Mouse (Mus musculus) neural tube, embryonic 12.5 days (tissue): ENCODE data around the gene St3gal3. TPM values are rescaled to one million over a fixed set of nuclear protein-coding genes. Genes with fewer than 3 reads are reported as not detected.

Source experiments
- ATAC-seq: fragments of 200-750 bp; cut with Nextera tagmentation; 2 replicates; pipeline ENCODE4 v1.8.0; 2017; ENCODE audit warnings: low read depth, mild to moderate bottlenecking, moderate TSS enrichment, moderate library complexity; ENCODE audit not compliant: low FRiP score
- H3K27ac ChIP-seq: fragments of 300-500 bp; sonication (generic); 2 replicates; pipeline ENCODE4 v1.5.1; 2016
- H3K27me3 ChIP-seq: fragments of 300-500 bp; sonication (generic); replicated peaks from 2 replicates; pipeline ENCODE4 v1.6.1; 2016; ENCODE audit warnings: mild to moderate bottlenecking
- H3K36me3 ChIP-seq: fragments of 300-500 bp; sonication (generic); 2 replicates; pipeline ENCODE4 v1.6.1; 2016; ENCODE audit warnings: mild to moderate bottlenecking
- H3K4me1 ChIP-seq: fragments of 300-500 bp; sonication (generic); 2 replicates; pipeline ENCODE4 v1.6.1; 2016
- H3K4me2 ChIP-seq: fragments of 300-500 bp; sonication (generic); replicated peaks from 2 replicates; pipeline ENCODE4 v1.6.1; 2016; ENCODE audit warnings: mild to moderate bottlenecking
- H3K4me3 ChIP-seq: fragments of 300-500 bp; sonication (generic); 2 replicates; pipeline ENCODE4 v1.5.1; 2016
- H3K9ac ChIP-seq: fragments of 300-500 bp; sonication (generic); 2 replicates; pipeline ENCODE4 v1.6.1; 2016; ENCODE audit warnings: mild to moderate bottlenecking
- H3K9me3 ChIP-seq: fragments of 300-500 bp; sonication (generic); 2 replicates; pipeline ENCODE4 v1.6.1; 2016; ENCODE audit warnings: mild to moderate bottlenecking
- WGBS: fragments of 180-500 bp; shearing (Covaris S2); methylation state at CpG from one replicate; pipeline ENCODE4 v1.1.7; 2016; 5-methylcytosine and 5-hydroxymethylcytosine counted together
- polyA plus RNA-seq: library from polyadenylated mRNA; unstranded; fragments of >200 nt; fragmentation: Nextera tagmentation; extraction: Ambion mirVana; gene quantifications from 2 replicates; pipeline ENCODE4 v1.2.1, GENCODE M21; 2016

Gene St3gal3
- polyA plus RNA-seq, 1 experiment from 2014 or later: 9.4 TPM

DNA sequence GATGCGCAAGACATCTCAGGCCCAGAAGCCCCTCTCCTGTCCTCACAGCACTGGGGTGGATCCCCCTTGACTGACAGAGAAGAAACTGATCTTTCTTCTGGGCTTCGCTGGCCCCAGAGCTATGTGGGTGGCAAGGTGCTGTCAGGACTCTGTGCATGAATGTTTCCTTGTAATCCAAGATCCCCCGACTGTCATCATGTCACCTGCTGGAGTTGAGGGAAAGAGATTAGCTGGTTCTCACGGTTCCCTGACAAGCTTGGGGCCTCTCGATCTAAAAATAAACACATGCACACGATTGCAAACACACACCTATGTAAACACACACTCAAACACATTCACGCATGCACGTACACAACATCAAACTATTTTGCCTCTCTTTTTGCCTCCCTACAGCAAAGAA lies 54.2 kb downstream of the St3gal3 start:
- H3K4me3 ChIP-seq: no peak overlapping the region
- no peaks in the 10 kb centered on the region for H3K36me3 ChIP-seq
- no peak for ATAC-seq
- no peaks in the 10 kb centered on the region for H3K9me3 ChIP-seq
- H3K9ac ChIP-seq: no peak overlapping the region
- no peak overlapping the region for H3K27ac ChIP-seq
- 76% methylated on average over 8 of the region's 8 CpGs for WGBS
- no peak overlapping the region for H3K4me2 ChIP-seq
- no peaks in the 10 kb centered on the region for H3K27me3 ChIP-seq
- H3K4me1 ChIP-seq: peaks cover 10% of the 10 kb centered on the region

DNA sequence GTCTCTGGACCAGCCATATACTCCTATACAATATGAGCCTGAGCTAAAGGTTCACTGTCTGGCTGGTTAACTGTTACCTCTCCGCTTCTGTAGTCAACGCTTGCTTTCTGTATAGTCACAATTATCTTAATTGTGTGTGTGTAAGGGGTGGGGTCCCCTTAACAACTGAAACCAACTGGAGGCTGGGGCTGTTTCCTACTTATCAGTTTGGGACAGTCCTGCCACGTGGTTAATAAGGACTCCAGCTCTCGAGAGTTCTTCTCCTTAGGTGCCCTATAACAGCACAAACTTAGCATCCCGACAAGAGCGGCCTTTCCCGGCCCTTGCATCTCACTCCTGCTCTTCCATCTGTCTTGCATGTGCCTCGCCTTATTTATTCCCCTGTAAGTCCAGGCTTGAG lies 55.5 kb downstream of the St3gal3 start:
- no peak for ATAC-seq
- Histone ChIP-seq H3K9ac (no peak overlapping the region), H3K4me1 (peaks cover 10% of the 10 kb centered on the region), H3K4me2 (no peak overlapping the region), H3K9me3 (no peaks in the 10 kb centered on the region), H3K4me3 (no peak overlapping the region), H3K27ac (no peak overlapping the region), H3K27me3 (no peaks in the 10 kb centered on the region), H3K36me3 (no peaks in the 10 kb centered on the region)
- 79% methylated on average over 8 of the region's 8 CpGs for WGBS

DNA sequence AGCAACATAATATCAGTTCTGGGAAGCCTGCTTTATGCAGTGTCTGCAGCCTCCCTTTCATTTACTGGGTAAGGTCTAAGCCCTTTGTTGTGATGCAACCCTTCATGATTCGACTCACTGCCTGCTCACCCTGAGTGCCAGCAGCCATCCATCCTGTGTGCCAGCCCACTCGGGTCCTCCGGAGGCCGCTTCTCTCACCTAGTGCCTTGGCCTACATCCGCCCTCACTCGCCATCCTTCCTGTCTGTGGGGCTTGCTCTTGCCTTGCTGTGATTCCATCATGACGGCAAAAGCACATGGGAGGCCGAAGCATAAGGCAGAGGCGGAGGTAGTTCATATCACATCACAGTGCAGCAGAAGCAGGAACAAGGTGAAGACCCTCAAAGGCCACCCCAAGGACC lies 56.1 kb downstream of the St3gal3 start:
- H3K9ac ChIP-seq: no peak overlapping the region
- no peak for ATAC-seq
- peaks cover 10% of the 10 kb centered on the region for H3K4me1 ChIP-seq
- H3K27ac ChIP-seq: no peak overlapping the region
- H3K36me3 ChIP-seq: no peaks in the 10 kb centered on the region
- no peak overlapping the region for H3K4me2 ChIP-seq
- 89% methylated on average over 9 of the region's 9 CpGs for WGBS
- H3K9me3 ChIP-seq: no peaks in the 10 kb centered on the region
- H3K27me3 ChIP-seq: no peaks in the 10 kb centered on the region
- H3K4me3 ChIP-seq: no peak overlapping the region

DNA sequence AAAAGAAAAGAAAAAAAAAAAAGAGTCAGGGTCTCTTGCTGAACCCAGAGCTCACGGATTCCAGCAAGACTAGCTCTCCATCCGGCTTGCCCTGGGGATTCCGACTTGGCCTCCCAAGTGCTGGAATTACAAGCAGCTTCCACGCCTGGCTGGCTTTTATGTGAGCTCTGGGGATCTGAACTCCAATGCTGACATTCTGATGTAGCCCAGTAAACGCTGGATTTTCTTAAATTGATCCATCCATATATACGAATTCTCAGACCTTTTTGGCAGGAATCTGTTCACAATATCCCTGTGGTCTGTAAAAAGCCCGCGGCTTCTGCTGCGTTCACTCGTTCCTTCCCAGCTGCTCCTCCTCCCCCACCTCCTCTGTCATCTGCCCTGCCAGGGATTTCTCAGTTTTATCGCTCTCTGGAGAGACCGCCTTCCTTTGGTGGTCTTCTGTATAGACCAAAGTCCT lies 57.4 kb downstream of the St3gal3 start:
- Histone ChIP-seq H3K27me3 (no peaks in the 10 kb centered on the region), H3K4me1 (peaks cover 7% of the 10 kb centered on the region), H3K27ac (no peak overlapping the region; the same call in 1 of the 2 replicates), H3K36me3 (no peaks in the 10 kb centered on the region), H3K9ac (no peak overlapping the region), H3K4me2 (no peak overlapping the region), H3K9me3 (no peaks in the 10 kb centered on the region), H3K4me3 (no peak overlapping the region)
- no peak for ATAC-seq
- 34% methylated on average over 12 of the region's 12 CpGs for WGBS

DNA sequence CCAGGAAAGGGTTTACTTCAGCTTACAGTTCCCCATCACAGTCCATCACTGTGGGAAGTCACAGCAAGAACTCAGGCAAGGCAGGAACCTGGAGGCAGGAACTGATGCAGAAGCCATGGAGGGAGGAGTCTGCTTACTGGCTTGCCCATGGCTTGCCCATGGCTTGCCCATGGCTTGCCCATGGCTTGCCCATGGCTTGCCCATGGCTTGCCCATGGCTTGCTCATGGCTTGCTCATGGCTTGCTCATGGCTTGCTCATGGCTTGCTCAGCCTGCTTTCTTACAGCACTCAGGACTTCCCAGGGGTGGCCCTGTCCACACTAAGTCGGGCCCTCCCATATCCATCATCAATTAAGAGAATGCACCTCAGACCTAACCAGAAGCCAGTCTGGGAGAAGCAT lies 58.1 kb downstream of the St3gal3 start:
- no peak overlapping the region for H3K9ac ChIP-seq
- no peaks in the 10 kb centered on the region for H3K27me3 ChIP-seq
- H3K4me3 ChIP-seq: no peak overlapping the region
- no peaks in the 10 kb centered on the region for H3K36me3 ChIP-seq
- H3K4me2 ChIP-seq: no peak overlapping the region
- H3K9me3 ChIP-seq: no peaks in the 10 kb centered on the region
- H3K27ac ChIP-seq: no peak overlapping the region
- peaks cover 8% of the 10 kb centered on the region for H3K4me1 ChIP-seq
- no peak for ATAC-seq
- WGBS: 91% methylated on average over 1 of the region's 1 CpGs

DNA sequence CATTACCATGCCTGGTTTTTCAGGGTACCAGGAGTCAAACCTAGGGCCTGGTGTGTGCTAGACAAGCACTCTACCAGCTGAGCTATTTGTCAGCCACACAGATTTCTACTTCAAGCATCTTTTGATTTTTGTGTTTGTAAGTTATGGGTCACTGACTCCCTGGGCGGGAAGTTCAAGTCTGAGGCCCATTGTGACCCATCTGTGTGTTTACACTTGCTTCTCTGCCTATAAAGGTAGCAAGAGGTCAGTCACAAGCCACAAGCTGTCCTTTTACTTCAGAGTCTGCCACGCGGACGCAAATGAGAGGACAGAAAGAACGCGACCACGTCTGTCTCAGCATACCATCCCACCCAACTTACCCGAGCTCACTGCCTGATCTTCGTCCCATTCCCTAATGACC lies 59.4 kb downstream of the St3gal3 start:
- no peak for ATAC-seq
- Histone ChIP-seq H3K27ac (no peak overlapping the region), H3K36me3 (no peaks in the 10 kb centered on the region), H3K27me3 (no peaks in the 10 kb centered on the region), H3K9me3 (no peaks in the 10 kb centered on the region), H3K9ac (no peak overlapping the region), H3K4me2 (no peak overlapping the region), H3K4me1 (peaks cover 13% of the 10 kb centered on the region), H3K4me3 (no peak overlapping the region)
- WGBS: 70% methylated on average over 9 of the region's 9 CpGs

DNA sequence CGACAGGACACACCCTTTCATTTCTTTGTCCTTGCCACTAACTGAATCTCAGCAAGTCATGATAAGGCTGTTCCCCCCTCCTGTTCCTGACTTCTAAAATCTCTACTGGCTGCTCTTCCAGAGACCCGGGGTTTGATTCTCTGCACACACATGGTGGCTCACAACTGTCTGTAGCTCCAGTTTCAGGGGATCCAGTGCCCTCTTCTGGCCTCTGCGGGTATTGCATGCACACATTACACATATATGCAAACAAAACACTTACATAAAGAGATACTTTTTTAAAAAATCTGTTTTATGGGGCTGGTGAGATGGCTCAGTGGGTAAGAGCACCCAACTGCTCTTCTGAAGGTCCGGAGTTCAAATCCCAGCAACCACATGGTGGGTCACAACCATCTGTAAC lies 60.5 kb downstream of the St3gal3 start:
- H3K36me3 ChIP-seq: no peaks in the 10 kb centered on the region
- H3K9me3 ChIP-seq: no peaks in the 10 kb centered on the region
- WGBS: 96% methylated on average over 4 of the region's 4 CpGs
- H3K4me1 ChIP-seq: peaks cover 13% of the 10 kb centered on the region
- ATAC-seq: no peak
- no peak overlapping the region for H3K4me3 ChIP-seq
- no peak overlapping the region for H3K9ac ChIP-seq
- no peak overlapping the region for H3K27ac ChIP-seq
- H3K27me3 ChIP-seq: no peaks in the 10 kb centered on the region
- H3K4me2 ChIP-seq: no peak overlapping the region

DNA sequence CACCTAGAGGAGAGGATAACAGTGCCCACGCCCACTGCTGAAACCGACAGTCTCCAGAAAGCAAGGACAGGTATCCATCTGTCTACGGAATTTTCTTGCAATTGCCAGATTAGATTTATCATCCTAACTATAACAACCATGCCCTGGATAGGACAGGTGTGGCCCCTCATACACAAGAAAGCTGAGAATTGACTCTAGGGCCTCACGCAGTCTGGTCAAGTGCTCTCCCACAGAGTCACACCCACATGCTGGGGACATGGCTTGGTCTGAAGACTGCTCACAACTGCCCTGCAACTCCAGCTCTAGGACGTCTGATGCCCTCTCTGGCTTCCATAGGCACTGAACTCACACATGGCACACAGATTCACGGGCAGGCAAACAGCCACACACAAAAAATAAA lies 61.6 kb downstream of the St3gal3 start:
- no peak overlapping the region for H3K27ac ChIP-seq
- H3K9ac ChIP-seq: no peak overlapping the region
- peaks cover 13% of the 10 kb centered on the region; the same call in 1 of the 2 replicates for H3K4me1 ChIP-seq
- no peak overlapping the region for H3K4me3 ChIP-seq
- WGBS: 84% methylated on average over 6 of the region's 6 CpGs
- no peak overlapping the region for H3K4me2 ChIP-seq
- no peaks in the 10 kb centered on the region for H3K9me3 ChIP-seq
- no peaks in the 10 kb centered on the region for H3K27me3 ChIP-seq
- no peaks in the 10 kb centered on the region for H3K36me3 ChIP-seq
- ATAC-seq: no peak

DNA sequence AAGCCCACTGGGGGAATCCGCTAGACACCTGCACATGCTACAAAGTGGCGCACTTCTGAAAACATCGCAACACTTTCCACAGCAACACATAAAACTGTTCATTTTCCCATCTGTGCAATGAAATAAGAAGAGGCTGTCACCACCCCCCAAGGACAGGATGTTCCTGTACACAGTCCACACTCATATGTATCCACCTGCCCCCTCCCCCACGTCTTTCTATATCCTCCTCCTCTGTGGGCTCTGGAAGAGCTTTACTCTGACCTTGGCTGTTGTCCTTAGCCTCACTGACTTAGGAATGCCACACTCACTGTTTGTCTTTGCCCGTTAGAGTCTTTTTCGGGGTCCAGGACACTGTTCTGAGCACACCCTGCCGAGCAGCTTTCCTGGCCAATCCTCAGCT lies 62.8 kb downstream of the St3gal3 start:
- Histone ChIP-seq H3K27ac (no peak overlapping the region), H3K9me3 (no peaks in the 10 kb centered on the region), H3K4me2 (no peak overlapping the region), H3K36me3 (no peaks in the 10 kb centered on the region), H3K4me1 (0 out of 2 replicates have a peak, but pooled peaks cover 6% of the 10 kb centered on the region), H3K9ac (no peak overlapping the region), H3K27me3 (no peaks in the 10 kb centered on the region), H3K4me3 (no peak overlapping the region)
- no peak for ATAC-seq
- 78% methylated on average over 7 of the region's 7 CpGs for WGBS

DNA sequence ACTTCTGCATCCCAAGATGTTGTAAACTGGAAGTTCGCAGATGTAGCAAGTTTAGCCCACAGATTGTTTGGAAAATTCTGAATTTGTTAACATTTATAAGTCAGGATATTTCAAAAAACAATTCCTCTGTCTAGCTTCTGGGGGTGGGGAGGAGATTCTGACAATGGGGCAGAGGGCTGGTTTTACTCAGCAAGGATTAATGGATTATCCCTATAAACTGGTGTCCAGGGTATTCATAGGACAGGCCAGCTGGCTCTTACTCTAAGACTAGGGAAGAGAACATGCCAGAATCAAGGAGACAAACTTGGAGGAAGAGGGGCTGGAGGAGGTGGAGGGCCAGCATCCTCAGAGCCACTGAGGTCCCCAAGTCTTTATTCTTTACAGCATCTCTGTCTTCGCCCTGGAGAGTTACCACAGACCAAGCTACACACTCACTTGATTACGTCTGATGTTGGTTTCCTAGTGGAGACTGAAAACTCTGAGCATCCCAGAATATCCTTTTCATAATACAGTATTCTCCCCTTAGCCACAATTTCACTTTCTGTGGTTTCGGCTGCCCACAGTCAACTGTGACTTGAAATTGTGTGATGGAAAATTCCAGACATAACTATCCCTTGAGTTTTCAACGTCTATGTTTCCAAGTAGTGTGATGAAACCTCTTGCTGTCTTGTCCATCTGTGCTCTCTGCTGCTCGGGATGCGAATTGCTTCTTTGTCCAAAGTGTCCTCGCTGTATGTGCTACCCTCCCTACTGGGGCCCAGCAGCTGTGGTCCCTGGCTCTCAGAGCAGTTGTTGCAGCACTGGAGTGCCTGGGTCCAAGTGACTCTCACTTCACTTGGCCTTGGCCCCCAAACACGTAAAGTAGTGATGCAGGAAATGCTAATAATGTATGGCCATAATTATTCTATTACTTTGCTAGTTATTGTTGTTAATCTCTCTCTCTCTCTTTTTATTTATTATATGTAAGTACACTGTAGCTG lies 64.2 kb downstream of the St3gal3 start:
- no peaks in the 10 kb centered on the region for H3K27me3 ChIP-seq
- no peaks in the 10 kb centered on the region for H3K9me3 ChIP-seq
- no peak overlapping the region for H3K4me2 ChIP-seq
- 93% methylated on average over 9 of the region's 9 CpGs for WGBS
- H3K4me3 ChIP-seq: no peak overlapping the region
- ATAC-seq: no peak
- H3K4me1 ChIP-seq: 0 out of 2 replicates have a peak, but pooled peaks cover 6% of the 10 kb centered on the region
- H3K9ac ChIP-seq: no peak overlapping the region
- no peaks in the 10 kb centered on the region for H3K36me3 ChIP-seq
- H3K27ac ChIP-seq: no peak overlapping the region

DNA sequence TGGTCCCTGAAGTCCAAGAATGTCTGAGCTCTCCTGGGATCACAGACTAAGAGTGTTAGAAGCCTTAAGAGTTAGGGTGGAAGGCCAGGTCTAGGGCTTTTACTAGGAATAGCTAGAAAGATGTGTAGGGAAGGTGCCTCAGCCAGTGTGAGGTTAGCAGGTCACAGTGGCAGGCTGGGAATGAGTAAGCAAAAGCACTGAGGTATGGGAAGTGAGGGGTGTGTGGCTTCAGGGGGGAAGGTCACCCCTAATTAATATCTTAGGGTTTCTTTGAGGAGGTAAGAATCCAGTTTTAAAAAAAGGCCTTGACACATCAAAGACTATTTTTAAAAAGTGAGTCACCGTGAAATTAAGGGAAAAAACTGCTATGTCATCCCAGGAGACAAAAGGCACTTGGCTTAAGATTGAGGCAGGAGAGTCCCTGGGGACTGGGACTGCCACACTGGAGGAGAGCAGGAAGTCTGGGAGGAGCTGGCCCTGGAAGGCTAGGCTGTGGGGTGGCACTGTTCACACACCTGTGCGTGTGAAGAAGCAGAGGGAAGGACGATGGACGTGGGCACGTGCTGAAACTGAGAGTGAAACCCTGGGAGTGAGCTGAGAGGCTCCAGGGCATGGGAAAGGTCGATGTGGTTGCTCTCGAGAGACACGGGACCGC lies 72.8 kb downstream of the St3gal3 start:
- 63% methylated on average over 9 of the region's 9 CpGs for WGBS
- H3K27me3 ChIP-seq: no peaks in the 10 kb centered on the region
- H3K9me3 ChIP-seq: no peaks in the 10 kb centered on the region
- no peak overlapping the region for H3K4me3 ChIP-seq
- no peak overlapping the region for H3K4me2 ChIP-seq
- no peak overlapping the region for H3K9ac ChIP-seq
- 0 out of 2 replicates have a peak, but pooled peaks cover 14% of the 10 kb centered on the region for H3K4me1 ChIP-seq
- no peaks in the 10 kb centered on the region for H3K36me3 ChIP-seq
- H3K27ac ChIP-seq: no peak overlapping the region
- ATAC-seq: no peak

DNA sequence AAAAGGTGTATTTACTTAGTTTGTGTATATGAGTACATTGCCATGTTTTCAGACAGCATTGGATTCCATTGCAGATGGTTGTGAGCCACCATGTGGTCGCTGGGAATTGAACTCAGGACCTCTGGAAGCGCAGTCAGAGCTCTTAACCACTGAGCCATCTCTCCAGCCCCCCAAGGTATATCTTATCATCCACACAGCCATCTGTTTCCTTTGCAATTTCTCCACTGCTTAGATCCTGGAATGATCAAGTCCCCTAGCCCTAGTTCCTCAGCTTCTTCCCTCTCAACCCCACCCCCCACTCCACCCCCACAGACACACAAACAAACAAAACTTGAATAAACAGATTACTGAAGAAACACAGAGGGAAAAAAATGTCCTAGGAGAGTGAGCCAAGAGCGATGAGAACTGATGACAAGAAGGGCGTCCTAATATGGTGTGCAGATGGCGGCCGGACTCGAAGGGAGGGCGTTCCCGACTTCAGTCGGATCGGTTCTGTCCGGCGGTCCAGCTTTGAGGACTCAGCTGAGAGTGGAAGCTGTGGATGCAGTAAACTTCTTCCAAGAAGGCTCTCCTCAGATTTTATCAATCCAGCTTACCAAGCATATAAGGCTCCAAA lies 73.7 kb downstream of the St3gal3 start:
- WGBS: 92% methylated on average over 13 of the region's 13 CpGs
- Histone ChIP-seq H3K27ac (no peak overlapping the region), H3K9ac (no peak overlapping the region), H3K4me3 (no peak overlapping the region), H3K9me3 (no peaks in the 10 kb centered on the region), H3K27me3 (no peaks in the 10 kb centered on the region), H3K36me3 (no peaks in the 10 kb centered on the region), H3K4me2 (no peak overlapping the region), H3K4me1 (0 out of 2 replicates have a peak, but pooled peaks cover 14% of the 10 kb centered on the region)
- ATAC-seq: no peak
